Mouse (Mus musculus) limb, embryonic 14.5 days (tissue): ENCODE measurements at regions not wholly inside any gene's neighbourhood (a gene's known extent, or its start where the extent isn't known, plus 50 kb on each side); places are given as distances from the start of the nearest gene placed in this dataset.

ENCODE experiments used
- ATAC-seq: fragments of 200-750 bp; cut with Nextera tagmentation; 2 replicates; pipeline ENCODE4 v1.8.0; 2017; ENCODE audit warnings: low read depth, moderate number of reproducible peaks, moderate TSS enrichment; ENCODE audit not compliant: low FRiP score
- DNase-seq: peaks from one replicate; pipeline ENCODE4 v3.0.0-alpha.2; 2015; ENCODE audit warnings: low spot score
- H3K27ac ChIP-seq: fragments of 300-500 bp; sonication (generic); replicated peaks from 2 replicates; pipeline ENCODE4 v1.5.1; 2014; ENCODE audit warnings: low read depth, mild to moderate bottlenecking, low read length, moderate library complexity, mixed read lengths
- H3K27me3 ChIP-seq: fragments of 300-500 bp; sonication (generic); 2 replicates; pipeline ENCODE4 v1.6.1; 2014; ENCODE audit warnings: low read length, mixed read lengths; ENCODE audit not compliant: control insufficient read depth, insufficient read depth
- H3K36me3 ChIP-seq: fragments of 300-500 bp; sonication (generic); 2 replicates; pipeline ENCODE4 v1.6.1; 2014; ENCODE audit warnings: mild to moderate bottlenecking, low read length, moderate library complexity, mixed read lengths; ENCODE audit not compliant: control insufficient read depth, insufficient read depth
- H3K4me1 ChIP-seq: fragments of 300-500 bp; sonication (generic); 2 replicates; pipeline ENCODE4 v1.6.1; 2014; ENCODE audit warnings: antibody characterized with exemption, low read length, mixed read lengths; ENCODE audit not compliant: control insufficient read depth, insufficient read depth
- H3K4me2 ChIP-seq: fragments of 300-500 bp; sonication (generic); replicated peaks from 2 replicates; pipeline ENCODE4 v1.6.1; 2014; ENCODE audit warnings: low read depth, mild to moderate bottlenecking, low read length, moderate library complexity; ENCODE audit not compliant: severe bottlenecking
- H3K4me3 ChIP-seq: fragments of 300-500 bp; sonication (generic); replicated peaks from 2 replicates; pipeline ENCODE4 v1.5.1; 2014; ENCODE audit warnings: low read length
- H3K9ac ChIP-seq: fragments of 300-500 bp; sonication (generic); 2 replicates; pipeline ENCODE4 v1.6.1; 2014; ENCODE audit warnings: mild to moderate bottlenecking, low read depth, low read length, moderate library complexity; ENCODE audit not compliant: severe bottlenecking
- H3K9me3 ChIP-seq: fragments of 300-500 bp; sonication (generic); 2 replicates; pipeline ENCODE4 v1.6.1; 2016; ENCODE audit warnings: low read length; ENCODE audit not compliant: control insufficient read depth
- POLR2A ChIP-seq: fragments of 200-500 bp; IDR thresholded peaks from 2 replicates; pipeline ENCODE4 v1.8.0; 2012; ENCODE audit warnings: inconsistent platforms, mild to moderate bottlenecking, moderate library complexity, borderline replicate concordance; ENCODE audit not compliant: insufficient read depth, insufficient read length; ENCODE audit errors: extremely low read depth
- WGBS: fragments of 180-500 bp; shearing (Covaris S2); extraction: QIAGEN DNeasy Blood & Tissue Kit; methylation state at CpG from one replicate; pipeline ENCODE4 v1.1.7; 2014; 5-methylcytosine and 5-hydroxymethylcytosine counted together

DNA sequence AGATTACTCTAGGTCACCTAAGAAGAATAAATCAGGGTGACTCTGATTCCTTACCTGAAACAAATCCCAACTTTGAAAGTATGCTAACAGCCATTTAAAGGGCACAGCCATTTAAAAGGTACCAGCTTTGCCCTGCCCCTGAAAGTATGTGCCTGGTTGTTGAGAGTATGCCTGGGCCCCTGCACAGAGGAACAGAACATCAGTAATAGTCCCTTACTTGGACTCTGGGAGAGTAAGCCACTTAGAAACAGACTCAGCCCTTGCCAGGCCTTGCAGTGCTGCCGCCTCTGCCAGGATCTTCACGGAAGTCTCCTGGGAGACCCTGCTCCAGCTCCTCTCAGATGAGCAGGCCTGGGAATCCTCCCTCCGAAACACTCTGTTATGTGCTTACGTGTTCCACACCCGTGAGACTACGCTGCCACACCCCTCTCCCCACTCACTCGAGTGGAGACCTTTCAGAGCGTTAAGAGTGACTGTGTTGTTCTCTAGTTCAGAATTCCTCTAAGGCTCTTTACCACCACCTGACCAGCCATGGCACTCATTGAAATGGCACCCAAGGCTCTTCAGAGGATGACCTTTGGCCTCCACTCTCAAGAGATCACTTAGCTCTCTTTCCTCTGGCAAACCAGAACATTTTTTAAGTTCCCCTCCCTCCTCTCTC lies 150.4 kb downstream of the Ly86 start:
- Histone ChIP-seq H3K36me3 (no peaks in the 10 kb centered on the region), H3K9ac (no peak overlapping the region), H3K4me1 (peaks cover 17% of the 10 kb centered on the region), H3K9me3 (no peaks in the 10 kb centered on the region), H3K4me2 (no peak overlapping the region), H3K27ac (no peak overlapping the region), H3K4me3 (no peak overlapping the region), H3K27me3 (no peaks in the 10 kb centered on the region)
- no peak for TF ChIP-seq POLR2A
- whole genome bisulfite sequencing: 76% methylated on average over 8 of the region's 8 CpGs
- no peak for ATAC-seq
- DNase-seq: no peak

DNA sequence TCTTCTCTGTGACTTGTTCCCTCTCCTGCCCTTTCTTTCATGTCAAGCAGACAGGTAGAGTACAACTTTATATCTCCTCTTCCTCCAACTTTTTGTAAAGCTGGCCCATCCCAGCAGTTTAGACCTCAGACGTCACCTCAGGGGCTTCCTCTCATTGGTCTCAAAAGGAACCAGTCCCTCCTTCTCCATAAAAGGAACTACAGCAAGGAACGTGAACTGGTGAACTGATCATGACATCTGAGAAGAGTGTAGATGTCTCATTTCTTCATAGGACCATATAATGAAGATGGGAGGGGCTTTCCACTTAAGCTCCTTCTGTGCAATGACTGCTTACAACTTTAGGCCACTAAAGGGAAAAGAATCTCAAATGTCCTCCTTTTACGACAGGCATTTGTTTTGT lies 153.0 kb downstream of the Ly86 start:
- 44% methylated on average over 3 of the region's 3 CpGs for WGBS
- TF ChIP-seq POLR2A: no peak
- no peaks in the 10 kb centered on the region for H3K9me3 ChIP-seq
- ATAC-seq (no peak), DNase-seq (no peak)
- H3K4me2 ChIP-seq: no peak overlapping the region
- H3K27ac ChIP-seq: no peak overlapping the region
- H3K9ac ChIP-seq: no peak overlapping the region
- H3K4me1 ChIP-seq: peaks cover 1% of the 10 kb centered on the region; the same call in 1 of the 2 replicates
- no peaks in the 10 kb centered on the region for H3K36me3 ChIP-seq
- no peaks in the 10 kb centered on the region for H3K27me3 ChIP-seq
- H3K4me3 ChIP-seq: no peak overlapping the region

DNA sequence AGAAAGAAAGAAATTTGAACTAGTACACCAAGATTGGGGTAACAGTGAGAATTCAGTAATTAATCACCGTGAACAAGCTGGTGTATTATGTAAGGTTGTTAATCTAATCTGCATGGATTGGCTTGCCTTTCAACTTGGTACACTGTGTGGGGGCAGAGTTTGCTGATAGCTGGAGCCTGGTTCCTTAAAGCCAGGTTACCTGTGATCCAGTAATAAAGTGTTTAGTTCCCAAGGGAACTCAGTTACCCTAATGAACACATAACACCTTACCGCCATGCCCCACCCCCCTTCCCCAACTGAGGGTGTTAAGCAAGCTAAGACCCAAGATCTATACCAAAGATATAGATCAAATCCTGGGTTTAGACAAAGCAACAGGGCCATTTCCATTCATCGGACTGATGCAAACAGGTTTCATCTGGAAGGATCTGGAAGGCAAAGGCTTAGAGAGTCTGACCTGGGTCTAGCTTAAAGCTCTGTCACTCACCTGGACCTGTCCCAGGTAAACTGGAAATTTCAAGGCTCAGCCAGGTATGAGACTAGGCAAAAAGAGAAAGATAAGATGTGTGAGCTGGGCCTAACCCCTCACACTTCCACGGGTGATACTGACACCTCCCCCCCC lies 155.8 kb downstream of the Ly86 start:
- H3K4me3 ChIP-seq: no peak overlapping the region
- no peak overlapping the region for H3K4me2 ChIP-seq
- WGBS: 59% methylated on average over 4 of the region's 4 CpGs

DNA sequence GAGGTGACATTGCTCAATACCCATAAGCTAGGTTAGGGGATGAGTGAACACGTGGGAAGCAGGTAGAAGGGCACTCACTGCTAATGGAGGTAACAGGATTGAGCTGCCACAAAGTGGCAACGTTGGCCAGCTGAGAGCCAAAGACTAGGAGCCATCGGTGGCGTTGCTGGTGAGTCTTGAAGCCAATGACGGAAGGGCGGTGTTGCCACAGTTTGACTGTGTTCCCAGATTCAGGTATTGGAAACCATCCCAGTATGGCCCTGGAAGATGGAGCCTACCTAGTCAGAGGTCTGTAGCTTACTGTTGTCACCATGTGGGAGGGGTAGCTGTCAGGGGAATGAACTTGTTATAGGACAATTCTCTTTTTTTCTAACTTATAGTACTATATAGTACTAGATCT lies 158.4 kb downstream of the Ly86 start:
- Histone ChIP-seq H3K27me3 (no peaks in the 10 kb centered on the region), H3K27ac (no peak overlapping the region), H3K4me1 (peaks cover 17% of the 10 kb centered on the region), H3K36me3 (no peaks in the 10 kb centered on the region), H3K4me3 (no peak overlapping the region), H3K4me2 (no peak overlapping the region), H3K9ac (no peak overlapping the region), H3K9me3 (no peaks in the 10 kb centered on the region)
- ATAC-seq: no peak
- 87% methylated on average over 6 of the region's 6 CpGs for WGBS
- TF ChIP-seq POLR2A: no peak
- no peak for DNase-seq

More for the DNA sequence above, 155.8 kb downstream of the Ly86 start:
- Histone ChIP-seq H3K27me3 (no peaks in the 10 kb centered on the region), H3K9me3 (no peaks in the 10 kb centered on the region), H3K4me1 (0 out of 2 replicates have a peak, but pooled peaks cover 8% of the 10 kb centered on the region), H3K27ac (no peak overlapping the region), H3K36me3 (no peaks in the 10 kb centered on the region), H3K9ac (no peak overlapping the region)
- DNase-seq (no peak), ATAC-seq (no peak)
- TF ChIP-seq POLR2A: no peak

DNA sequence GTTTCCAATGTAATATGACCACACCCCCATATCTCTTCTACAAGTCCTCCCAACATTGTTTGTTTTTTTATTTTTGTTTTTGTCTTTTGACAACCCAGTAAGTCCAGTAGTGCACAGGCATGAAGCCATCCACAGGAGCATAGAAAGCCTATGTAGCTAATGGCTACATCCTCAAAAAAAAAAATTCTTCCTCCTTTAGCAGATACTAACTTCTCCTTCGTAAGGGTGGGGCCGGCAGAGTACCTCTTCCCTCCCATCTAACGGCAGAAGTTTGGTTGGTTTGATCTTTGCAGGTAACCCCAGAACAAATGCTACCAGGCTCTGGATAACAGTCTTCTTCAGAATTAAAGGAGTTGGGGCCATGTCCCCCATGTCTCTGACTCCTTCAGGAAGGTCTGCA lies 158.9 kb downstream of the Ly86 start:
- DNase-seq (no peak), ATAC-seq (no peak)
- Histone ChIP-seq H3K9me3 (no peaks in the 10 kb centered on the region), H3K9ac (no peak overlapping the region), H3K36me3 (no peaks in the 10 kb centered on the region), H3K4me2 (no peak overlapping the region), H3K4me1 (peaks cover 21% of the 10 kb centered on the region), H3K27me3 (no peaks in the 10 kb centered on the region), H3K27ac (no peak overlapping the region), H3K4me3 (no peak overlapping the region)
- WGBS: 89% methylated on average over 3 of the region's 3 CpGs
- TF ChIP-seq POLR2A: no peak
